Mouse (Mus musculus): ENCODE measurements around the gene Txndc11.

Gene Txndc11

DNA sequence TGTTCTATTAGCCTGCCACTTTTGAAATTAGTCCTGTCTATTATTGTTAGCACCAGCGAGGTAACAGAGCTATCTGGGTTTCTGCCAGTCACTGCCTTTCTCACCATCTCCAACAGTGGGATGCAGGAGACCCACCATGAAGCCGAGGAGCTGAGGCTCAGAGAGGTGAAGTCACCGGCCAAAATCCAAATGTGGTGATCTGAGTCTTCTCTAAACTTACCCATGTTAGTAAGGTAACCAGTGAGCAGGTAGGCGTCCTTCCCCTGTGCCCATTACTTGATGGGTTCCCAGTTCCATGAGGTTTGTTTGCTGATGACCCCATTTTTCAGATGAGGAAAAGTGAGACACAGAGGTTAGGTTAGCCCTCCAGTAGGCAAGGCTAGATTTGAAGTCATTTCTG lies 70.1 kb downstream of the Txndc11 start:
- DNase-seq, result no peak

GRCm38 (mm10) chr16:11062794-11063721 lies 71.4 kb downstream of the Txndc11 start:
- DNase-seq, result peak; percentile 90

DNA sequence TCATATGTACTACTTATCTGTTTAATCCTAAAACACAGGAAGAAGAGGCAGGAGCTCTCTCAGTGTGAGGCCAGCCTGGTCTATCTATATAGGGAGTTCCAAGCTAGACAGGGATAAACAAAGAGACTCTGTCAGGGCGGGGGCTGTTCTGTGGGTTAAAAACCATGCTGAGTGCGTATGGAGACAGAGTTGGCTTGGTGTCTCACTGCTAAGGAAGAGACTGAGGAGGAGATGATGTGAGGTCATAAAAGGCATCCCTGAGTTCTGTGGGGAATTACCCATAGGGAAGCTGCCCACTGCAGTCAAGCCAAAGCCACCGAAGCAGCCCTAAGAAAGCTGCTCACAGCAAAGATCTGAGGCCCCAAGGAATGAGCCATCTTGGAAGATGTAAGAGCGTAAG lies 73.8 kb downstream of the Txndc11 start, which contains the start of gene Snn:
Snn (plus strand) TSS at position 301 of the 400 bp plus-strand sequence.
- no peak for DNase-seq

DNA sequence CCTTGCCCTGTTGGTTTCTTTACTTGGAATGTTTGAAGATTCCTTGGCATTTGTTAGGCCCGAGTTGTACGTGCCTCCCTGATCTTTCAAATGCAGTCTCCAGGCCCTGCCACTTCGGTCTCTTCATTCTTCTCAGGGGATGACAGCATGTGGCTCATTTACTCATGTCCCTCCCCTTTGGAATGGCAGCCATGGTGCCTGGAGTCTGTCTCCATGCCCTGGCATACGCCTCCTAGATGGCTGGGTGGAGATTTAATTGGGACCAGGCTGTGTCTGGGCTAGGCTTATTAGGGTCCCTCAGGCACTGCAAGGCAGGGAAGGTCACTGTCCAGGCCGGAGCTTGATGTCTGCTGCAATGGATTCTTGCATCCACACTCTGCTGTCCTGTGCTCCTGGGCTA lies 78.5 kb downstream of the Txndc11 start:
- DNase-seq, result no peak

DNA sequence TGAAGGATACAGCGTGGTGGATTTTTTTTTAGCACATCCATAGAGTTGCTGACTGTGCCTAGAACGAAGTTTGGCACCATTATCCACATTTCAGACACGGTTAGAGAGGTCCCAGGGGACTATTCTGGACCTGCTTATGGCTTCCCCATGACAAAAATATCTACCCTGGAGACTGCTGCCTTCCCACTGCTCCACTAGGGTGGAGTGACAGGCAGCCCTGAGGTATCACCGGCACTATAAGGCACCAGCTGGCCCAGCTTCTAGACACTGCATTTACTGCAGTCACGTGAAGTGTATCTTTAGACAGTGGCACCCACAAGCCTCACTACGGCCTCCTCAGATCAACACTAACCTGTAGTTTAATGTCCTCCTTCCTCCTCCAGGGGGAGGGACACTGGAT lies 79.6 kb downstream of the Txndc11 start:
- no peak for DNase-seq

DNA sequence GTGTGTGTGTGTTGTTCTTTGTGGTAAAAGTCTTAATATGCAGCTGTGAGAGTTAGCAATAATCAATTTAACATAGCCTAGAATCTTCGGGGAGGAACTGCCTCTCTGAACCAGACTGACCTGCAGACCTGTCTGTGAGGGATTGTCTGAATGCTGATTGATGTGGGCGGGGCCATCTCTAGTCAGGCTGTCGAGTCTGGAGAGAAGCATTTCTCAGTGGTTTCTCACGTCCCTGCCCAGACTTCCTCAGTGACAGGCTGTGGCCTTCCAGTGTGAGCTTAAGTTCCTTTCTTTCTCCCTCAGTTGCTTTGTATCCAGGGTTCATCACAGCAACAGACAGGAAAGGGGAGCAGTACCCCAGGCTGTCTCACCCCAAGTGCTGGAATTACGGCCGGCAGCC lies 80.0 kb downstream of the Txndc11 start:
- no peak for DNase-seq

- peak; percentile 67 for DNase-seq
These were observed 83.3 kb downstream of the Txndc11 start for GRCm38 (mm10) chr16:11051134-11051533.

GRCm38 (mm10) chr16:11050226-11050625 lies 84.2 kb downstream of the Txndc11 start:
- no peak for DNase-seq

GRCm38 (mm10) chr16:11047130-11047529 lies 87.3 kb downstream of the Txndc11 start:
- DNase-seq, result no peak

GRCm38 (mm10) chr16:11046437-11046836 lies 88.0 kb downstream of the Txndc11 start:
- peak; percentile 58 for DNase-seq

DNA sequence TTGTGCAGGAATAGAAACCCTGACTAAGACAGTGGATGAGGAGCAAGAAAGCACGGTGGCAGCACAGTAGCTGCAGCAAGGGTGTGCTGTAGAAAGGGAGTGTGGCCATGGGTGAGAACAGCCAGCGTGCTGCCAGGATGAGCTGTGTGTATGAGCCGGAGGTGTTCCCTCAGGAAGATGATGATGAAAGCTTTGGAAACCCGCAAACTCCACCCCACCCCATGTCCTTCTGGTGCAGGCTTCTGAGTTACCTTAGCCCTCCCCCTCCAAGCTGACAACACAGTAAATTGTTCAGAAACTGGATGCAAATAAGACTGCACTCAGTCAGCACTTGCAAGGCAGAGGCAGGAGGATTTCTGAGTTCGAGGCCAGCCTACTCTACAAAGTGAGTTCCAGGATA lies 91.2 kb downstream of the Txndc11 start:
- DNase-seq, result no peak

GRCm38 (mm10) chr16:11040603-11041002 lies 93.8 kb downstream of the Txndc11 start:
- no peak for DNase-seq

- peak; percentile 73 for DNase-seq
These were observed 98.5 kb downstream of the Txndc11 start for GRCm38 (mm10) chr16:11035790-11036431.

DNA sequence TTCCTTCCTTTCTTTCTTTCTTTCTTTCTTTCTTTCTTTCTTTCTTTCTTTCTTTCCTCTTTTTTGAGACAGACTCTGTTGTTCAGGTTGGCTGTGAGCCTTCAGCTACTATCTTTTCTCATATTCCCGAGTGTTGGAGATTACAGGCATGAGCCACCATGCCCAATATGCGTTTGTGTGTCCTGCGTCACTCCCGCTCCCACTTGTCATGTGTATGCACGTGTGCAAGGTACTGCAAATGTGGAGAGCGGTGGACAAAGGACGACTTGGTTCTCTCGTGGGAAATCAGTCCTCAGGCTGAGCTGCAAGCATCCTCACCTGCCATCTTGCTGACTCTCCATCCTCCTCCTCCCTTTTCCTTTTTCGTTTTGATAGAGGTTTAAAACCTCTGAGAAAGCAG lies 99.2 kb downstream of the Txndc11 start:
- DNase-seq, result no peak

DNA sequence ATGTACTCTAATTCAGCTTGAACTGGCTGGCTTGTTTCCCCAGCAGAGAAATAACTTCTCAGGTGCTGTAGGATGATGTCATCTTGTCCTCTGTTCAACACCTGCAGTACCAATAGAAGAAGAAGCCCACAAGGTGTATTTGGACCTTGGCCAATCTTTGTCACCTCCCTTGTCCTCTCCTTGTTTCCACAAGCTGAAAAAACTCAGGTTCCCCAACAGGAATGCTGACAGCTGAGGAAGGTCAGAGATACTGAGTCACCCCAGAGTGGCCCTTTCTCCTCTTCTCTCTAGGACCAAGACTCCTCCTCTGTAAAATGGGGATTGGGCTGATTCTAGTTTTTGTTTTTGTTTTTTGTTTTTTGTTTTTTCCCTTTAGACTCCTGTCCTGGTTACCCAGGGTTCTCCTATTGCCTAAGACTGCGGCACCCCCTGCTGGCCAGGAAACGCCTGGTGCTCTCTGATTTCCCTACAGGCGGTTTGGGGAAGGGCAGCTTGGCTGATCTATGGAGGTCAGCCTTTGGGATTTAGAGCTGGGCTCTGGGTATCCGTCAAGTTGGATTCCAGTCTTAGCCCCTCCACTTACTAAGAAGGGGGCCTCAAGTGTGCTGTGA lies 100.2 kb downstream of the Txndc11 start:
- DNase-seq, result peak; percentile 93

DNA sequence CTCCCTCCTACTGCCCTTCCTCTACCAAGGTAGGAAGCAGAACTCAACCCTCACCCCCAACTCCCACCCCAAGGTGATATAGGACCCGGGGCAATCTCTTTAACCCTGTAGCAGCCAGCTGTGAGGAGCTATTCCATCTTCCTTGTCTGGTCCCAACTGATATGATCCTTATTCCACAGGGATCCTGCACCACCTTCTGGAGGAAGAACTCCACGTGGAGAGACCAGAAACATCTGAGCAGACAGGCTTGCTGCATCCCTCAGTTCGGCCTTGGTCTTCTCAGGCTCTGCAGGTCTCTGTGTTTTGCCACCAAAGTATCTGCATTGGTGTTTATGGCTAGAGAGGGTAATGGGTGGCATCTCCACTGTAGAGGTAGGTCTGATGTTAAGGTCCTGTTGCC lies 103.1 kb downstream of the Txndc11 start:
- DNase-seq, result no peak

GRCm38 (mm10) chr16:11030844-11031243 lies 103.6 kb downstream of the Txndc11 start:
- DNase-seq, result no peak

GRCm38 (mm10) chr16:11028206-11028605 lies 106.2 kb downstream of the Txndc11 start:
- DNase-seq, result no peak
